Mouse (Mus musculus) thymus, adult 2 months (tissue): Measurements from ENCODE around the gene Kif28. TPM values are rescaled to one million over a fixed set of nuclear protein-coding genes. Genes with fewer than 3 reads are reported as not detected.
"Not testable (repeated sequence)": the region's sequence is repeated elsewhere in the genome, so short reads cannot be mapped to it uniquely, and the experiment has no call there.

Source experiments
- DNase-seq: peaks from one replicate; pipeline ENCODE4 v3.0.0; 2021
- H3K27ac ChIP-seq: fragments of 200-500 bp; 2 replicates; pipeline ENCODE4 v1.5.1; 2012; ENCODE audit warnings: low read length, control low read depth; ENCODE audit not compliant: control insufficient read depth, insufficient read depth
- H3K27me3 ChIP-seq: fragments of 200-500 bp; 2 replicates; pipeline ENCODE4 v1.6.1; 2012; ENCODE audit warnings: mild to moderate bottlenecking, low read length, moderate library complexity, mixed read lengths; ENCODE audit not compliant: control insufficient read depth, insufficient read depth
- H3K36me3 ChIP-seq: fragments of 200-500 bp; 2 replicates; pipeline ENCODE4 v1.6.1; 2012; ENCODE audit warnings: mild to moderate bottlenecking, low read length, moderate library complexity; ENCODE audit not compliant: control insufficient read depth, insufficient read depth
- H3K4me1 ChIP-seq: fragments of 200-500 bp; replicated peaks from 2 replicates; pipeline ENCODE4 v1.6.1; 2012; ENCODE audit warnings: low read length; ENCODE audit not compliant: control insufficient read depth, insufficient read depth
- H3K4me3 ChIP-seq: fragments of 200-500 bp; 2 replicates; pipeline ENCODE4 v1.5.1; 2012; ENCODE audit warnings: mild to moderate bottlenecking, low read length, control low read depth, moderate library complexity; ENCODE audit not compliant: control insufficient read depth, insufficient read depth
- CTCF ChIP-seq: fragments of 200-500 bp; IDR thresholded peaks from 2 replicates; pipeline ENCODE4 v1.5.1; 2012; ENCODE audit warnings: mild to moderate bottlenecking, control low read depth, low read length, moderate library complexity, borderline replicate concordance; ENCODE audit not compliant: control insufficient read depth, poor library complexity, insufficient read depth; ENCODE audit errors: extremely low read depth
- POLR2A ChIP-seq: fragments of 200-500 bp; IDR thresholded peaks from 2 replicates; pipeline ENCODE4 v1.6.1; 2012; ENCODE audit warnings: mild to moderate bottlenecking, low read length, control low read depth, moderate library complexity; ENCODE audit not compliant: control insufficient read depth, poor library complexity, insufficient read depth; ENCODE audit errors: extremely low read depth
- whole genome bisulfite sequencing: fragments of 180-500 bp; shearing (Covaris S2); methylation state at CpG from one replicate; pipeline ENCODE4 v1.1.7; 2018; 5-methylcytosine and 5-hydroxymethylcytosine counted together
- polyA plus RNA-seq: library from polyadenylated mRNA; depleted of rRNA; stranded (reverse); fragments of >200 nt; gene quantifications from 2 replicates; pipeline ENCODE4 v1.2.3, GENCODE M21; 2012; rRNA removed

Gene Kif28
- polyA plus RNA-seq, 1 experiment = 0.03 TPM

DNA sequence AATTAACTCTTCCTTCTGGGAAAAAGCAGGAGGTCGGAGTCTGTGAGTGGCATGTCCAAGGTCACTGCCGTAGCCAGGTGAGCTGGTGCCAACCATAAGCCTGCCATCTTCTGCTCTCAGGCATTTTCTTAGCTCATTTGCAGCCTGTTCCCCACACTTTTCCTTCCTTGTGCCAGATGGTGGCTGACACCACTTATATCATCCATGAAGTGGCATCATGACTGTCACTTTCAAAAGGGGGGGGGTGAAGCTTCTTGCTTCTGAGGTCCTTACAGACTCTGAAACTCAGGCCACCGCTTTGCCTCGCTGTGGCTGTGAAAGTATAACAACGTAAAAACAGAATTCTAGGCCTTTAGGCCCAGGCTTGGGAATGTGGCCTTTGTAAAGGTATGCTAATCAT, 93.8 kb downstream of the Kif28 start:
- no peak for DNase-seq
- Histone ChIP-seq H3K27me3 (no peaks in the 10 kb centered on the region), H3K4me3 (no peak overlapping the region), H3K36me3 (no peaks in the 10 kb centered on the region), H3K4me1 (peaks cover 4% of the 10 kb centered on the region; the same call in 1 of the 2 replicates), H3K27ac (no peak overlapping the region)
- TF ChIP-seq CTCF = no peak
- no peak for TF ChIP-seq POLR2A
- WGBS = 94% methylated on average over 5 of the region's 5 CpGs

DNA sequence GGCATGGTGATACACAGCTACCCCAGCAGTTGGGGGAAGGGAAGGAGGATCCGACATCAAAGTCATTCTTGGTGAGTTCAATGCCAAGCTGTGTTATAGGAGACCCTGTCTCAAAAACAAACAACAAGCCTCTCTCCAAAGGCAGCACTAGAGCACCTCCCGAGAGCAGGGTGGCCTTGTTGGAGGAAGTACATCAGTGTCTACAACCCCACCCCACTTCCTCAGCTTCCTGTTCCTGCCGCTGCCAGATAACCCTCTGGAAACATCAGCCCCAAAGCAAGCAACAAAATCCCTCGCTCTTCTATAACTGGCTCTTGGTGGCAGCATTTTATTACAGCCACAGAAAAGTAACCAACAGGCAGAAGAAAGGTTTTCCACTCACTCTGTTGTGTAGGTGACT, 94.8 kb downstream of the Kif28 start:
- WGBS = 35% methylated on average over 4 of the region's 4 CpGs
- no peak for TF ChIP-seq CTCF
- no peak for TF ChIP-seq POLR2A
- H3K4me3 ChIP-seq = no peak overlapping the region
- no peak overlapping the region for H3K27ac ChIP-seq
- no peaks in the 10 kb centered on the region for H3K36me3 ChIP-seq
- H3K27me3 ChIP-seq = no peaks in the 10 kb centered on the region
- DNase-seq = no peak
- peaks cover 6% of the 10 kb centered on the region; the same call in 1 of the 2 replicates for H3K4me1 ChIP-seq

DNA sequence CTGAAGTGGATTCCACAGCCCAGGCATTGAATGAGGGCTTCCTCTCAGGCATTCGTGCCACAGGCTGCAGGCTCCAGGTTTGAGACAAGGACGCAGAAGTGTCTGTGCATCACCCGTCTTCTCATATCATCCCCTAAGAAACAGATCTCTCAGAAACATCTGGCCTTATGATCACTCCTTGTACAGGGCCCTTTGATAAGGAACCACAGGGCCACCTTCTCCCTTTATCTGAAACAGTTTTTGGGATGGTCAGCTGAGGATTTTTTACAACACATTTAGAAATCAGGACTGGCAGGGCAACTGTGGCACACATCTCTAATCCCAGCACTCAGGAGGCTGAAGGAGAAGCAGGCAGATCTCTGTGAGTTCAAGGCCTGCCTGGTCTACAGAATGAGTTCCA, 95.7 kb downstream of the Kif28 start:
- H3K36me3 ChIP-seq = no peaks in the 10 kb centered on the region
- no peak for TF ChIP-seq POLR2A
- no peak for TF ChIP-seq CTCF
- H3K4me1 ChIP-seq = peaks cover 6% of the 10 kb centered on the region; the same call in 1 of the 2 replicates

DNA sequence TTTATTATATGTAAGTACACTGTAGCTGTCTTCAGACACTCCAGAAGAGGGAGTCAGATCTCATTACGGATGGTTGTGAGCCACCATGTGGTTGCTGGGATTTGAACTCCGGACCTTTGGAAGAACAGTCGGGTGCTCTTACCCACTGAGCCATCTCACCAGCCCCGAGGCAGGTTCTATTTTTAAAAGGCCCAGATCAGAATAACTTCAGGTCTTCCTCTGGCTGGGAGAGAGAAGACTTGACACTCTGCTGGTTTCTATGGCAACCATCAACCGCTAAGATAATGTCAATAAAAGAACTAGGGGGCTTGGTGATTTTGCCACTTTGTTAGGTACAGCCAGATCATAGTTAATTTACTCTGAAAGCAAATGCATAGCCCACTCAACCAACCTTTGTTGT, 96.4 kb downstream of the Kif28 start:
- not testable (repeated sequence) for DNase-seq, H3K27me3 ChIP-seq, H3K4me3 ChIP-seq, H3K27ac ChIP-seq, H3K4me1 ChIP-seq, H3K36me3 ChIP-seq
- 85% methylated on average over 4 of the region's 5 CpGs for WGBS

More for the DNA sequence above, 95.7 kb downstream of the Kif28 start:
- Histone ChIP-seq H3K4me3 (no peak overlapping the region), H3K27me3 (no peaks in the 10 kb centered on the region), H3K27ac (no peak overlapping the region)
- WGBS = 91% methylated on average over 3 of the region's 3 CpGs
- DNase-seq = no peak

DNA sequence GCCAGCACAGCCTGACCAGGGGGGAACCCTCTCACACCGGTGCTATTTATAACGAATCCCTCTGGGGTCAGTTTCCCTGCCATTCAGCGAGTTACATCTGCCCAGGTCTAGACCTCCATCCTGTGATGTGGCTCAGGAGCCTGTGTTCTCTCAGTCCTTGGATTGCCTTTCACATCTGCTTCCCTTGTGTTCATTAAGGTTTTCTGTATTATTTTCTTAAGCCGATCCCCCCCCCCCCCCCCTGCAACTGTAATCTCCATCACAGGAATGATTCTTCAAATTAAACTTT, 99.1 kb downstream of the Kif28 start:
- Histone ChIP-seq H3K4me1 (peaks cover 13% of the 10 kb centered on the region), H3K27ac (no peak overlapping the region), H3K4me3 (no peak overlapping the region), H3K27me3 (no peaks in the 10 kb centered on the region), H3K36me3 (no peaks in the 10 kb centered on the region)
- 20% methylated on average over 4 of the region's 4 CpGs for WGBS
- DNase-seq = no peak
- TF ChIP-seq CTCF (no peak), POLR2A (no peak)

Other genes with a start within 250 kb of the Kif28 start
- 9.0 and 9.6 TPM in 2 replicates for gene Smyd3, start 227.2 kb downstream of the Kif28 start, polyA plus RNA-seq
- 10.8 and 10.9 TPM in 2 replicates for gene Tfb2m, start 199.0 kb downstream of the Kif28 start, polyA plus RNA-seq
- 28.3 and 28.7 TPM in 2 replicates for gene Cnst, start 198.9 kb downstream of the Kif28 start, polyA plus RNA-seq
- 1.9 and 3.0 TPM in 2 replicates for gene Sccpdh, start 77.1 kb downstream of the Kif28 start, polyA plus RNA-seq
- not detected in 2 replicates for gene Gm10518, start 58.1 kb upstream of the Kif28 start, polyA plus RNA-seq
- 10.6 and 10.7 TPM in 2 replicates for gene Ahctf1, start 58.4 kb upstream of the Kif28 start, polyA plus RNA-seq
- gene Cdc42bpa, start 215.2 kb upstream of the Kif28 start, polyA plus RNA-seq = 3.4 and 3.9 TPM in 2 replicates